Mouse (Mus musculus) erythroblast, embryonic 14.5 days (primary cell): ENCODE data around the gene Tmem240. TPM values are rescaled to one million over a fixed set of nuclear protein-coding genes. Genes with fewer than 3 reads are reported as not detected.
"Not testable (repeated sequence)": the region's sequence is repeated elsewhere in the genome, so short reads cannot be mapped to it uniquely, and the experiment has no call there.

ENCODE experiments used
- H3K27me3 ChIP-seq: 2 replicates; pipeline ENCODE4 v1.6.1; 2012; ENCODE audit warnings: inconsistent platforms; ENCODE audit not compliant: control insufficient read depth
- H3K36me3 ChIP-seq: 2 replicates; pipeline ENCODE4 v1.6.1; 2012; ENCODE audit warnings: mild to moderate bottlenecking, inconsistent platforms; ENCODE audit not compliant: control insufficient read depth
- H3K4me1 ChIP-seq: 2 replicates; pipeline ENCODE4 v1.6.1; 2012; ENCODE audit warnings: inconsistent platforms; ENCODE audit not compliant: control insufficient read depth
- H3K4me3 ChIP-seq: replicated peaks from 2 replicates; pipeline ENCODE3; 2012; ENCODE audit warnings: moderate library complexity, mild to moderate bottlenecking, inconsistent platforms
- H3K9me3 ChIP-seq: 2 replicates; pipeline ENCODE4 v1.6.1; 2012; ENCODE audit warnings: low read length, inconsistent platforms, mixed read lengths; ENCODE audit not compliant: control insufficient read depth
- GATA1 ChIP-seq: IDR thresholded peaks from 2 replicates; pipeline ENCODE4 v1.6.1; 2012; ENCODE audit warnings: low read length, inconsistent platforms, mixed read lengths
- TAL1 ChIP-seq: IDR thresholded peaks from 3 replicates; pipeline ENCODE4 v1.6.1; 2012; ENCODE audit warnings: low read length, inconsistent platforms, mixed read lengths
- polyA plus RNA-seq: library from polyadenylated mRNA; stranded (reverse); fragments of >175 nt; gene quantifications from 2 replicates; pipeline ENCODE4 v1.2.3, GENCODE M21; 2012

The Tmem240 gene
- 0.01 and 0.06 TPM in 2 replicates for polyA plus RNA-seq

DNA sequence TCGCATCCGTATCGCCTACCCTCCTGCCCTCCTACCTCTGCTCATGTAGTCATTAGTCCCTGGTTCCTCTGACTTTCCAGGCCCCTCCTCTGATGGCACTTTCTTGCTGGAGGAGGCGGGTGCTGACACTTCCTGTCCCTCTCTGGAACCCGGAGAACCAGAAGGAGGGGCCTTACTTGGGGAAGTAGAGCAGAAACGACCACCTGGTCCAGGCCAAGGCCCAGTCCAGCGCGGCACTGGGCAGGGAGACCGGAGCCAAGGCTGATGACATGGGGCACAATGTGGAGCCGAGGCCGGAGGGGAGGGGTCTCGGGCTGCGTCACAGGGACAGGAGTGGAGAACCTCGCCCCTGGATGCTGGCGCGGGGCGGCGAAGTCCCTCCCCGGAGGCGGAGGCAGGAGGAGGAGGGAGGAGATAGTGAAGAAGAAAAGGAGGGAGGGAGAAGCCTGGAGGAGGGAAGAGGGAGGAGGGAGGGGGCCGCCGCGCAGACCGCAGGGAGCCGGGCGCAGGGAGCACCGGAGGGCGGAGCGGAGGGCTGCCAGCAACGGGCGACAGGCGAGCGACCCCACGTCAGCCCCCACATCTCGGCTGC is at the start of gene Tmem240:
Gene Tmem240 (plus strand): TSS at position 451 of the 592 bp plus-strand sequence.
- Histone ChIP-seq H3K27me3 (peaks cover 4% of the 10 kb centered on the region; the same call in 1 of the 2 replicates), H3K9me3 (no peaks in the 10 kb centered on the region), H3K4me1 (peaks cover 26% of the 10 kb centered on the region), H3K36me3 (peaks cover 45% of the 10 kb centered on the region), H3K4me3 (peak within 1 kb of the TSS; percentile 75)
- no peak for TF ChIP-seq GATA1
- no peak for TF ChIP-seq TAL1

DNA sequence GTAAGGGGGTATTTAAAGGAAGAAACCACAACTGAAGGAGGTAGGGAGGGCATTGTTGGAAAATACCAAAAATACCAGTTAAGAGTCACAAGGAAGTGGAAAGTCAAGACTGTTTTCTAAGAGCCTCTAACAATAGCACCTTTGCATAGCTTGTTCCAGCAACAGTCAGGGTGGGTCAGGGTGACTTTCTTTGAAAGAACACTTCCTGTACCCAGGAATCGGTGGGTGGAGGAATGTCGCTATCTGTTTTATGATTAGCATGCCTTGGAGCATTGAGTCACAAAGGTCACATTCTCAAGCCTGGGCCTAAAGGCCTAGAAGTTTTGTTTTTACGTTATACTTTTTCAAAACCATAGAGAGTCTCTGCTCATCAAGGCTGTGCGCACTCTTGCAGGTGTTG is 46.8 kb upstream of the Tmem240 start:
- not testable (repeated sequence) for H3K9me3 ChIP-seq, H3K4me1 ChIP-seq, H3K36me3 ChIP-seq, H3K4me3 ChIP-seq
- H3K27me3 ChIP-seq, result peaks cover 20% of the 10 kb centered on the region

- TF ChIP-seq GATA1 (no peak), TAL1 (no peak)
- peaks cover 50% of the 10 kb centered on the region for H3K27me3 ChIP-seq
- no peaks in the 10 kb centered on the region for H3K36me3 ChIP-seq
- peaks cover 6% of the 10 kb centered on the region; the same call in 1 of the 2 replicates for H3K9me3 ChIP-seq
- H3K4me1 ChIP-seq, result peaks cover 9% of the 10 kb centered on the region
- H3K4me3 ChIP-seq, result no peak overlapping the region
Observed at GRCm38 (mm10) chr4:155690571-155691375, 43.8 kb upstream of the Tmem240 start.

DNA sequence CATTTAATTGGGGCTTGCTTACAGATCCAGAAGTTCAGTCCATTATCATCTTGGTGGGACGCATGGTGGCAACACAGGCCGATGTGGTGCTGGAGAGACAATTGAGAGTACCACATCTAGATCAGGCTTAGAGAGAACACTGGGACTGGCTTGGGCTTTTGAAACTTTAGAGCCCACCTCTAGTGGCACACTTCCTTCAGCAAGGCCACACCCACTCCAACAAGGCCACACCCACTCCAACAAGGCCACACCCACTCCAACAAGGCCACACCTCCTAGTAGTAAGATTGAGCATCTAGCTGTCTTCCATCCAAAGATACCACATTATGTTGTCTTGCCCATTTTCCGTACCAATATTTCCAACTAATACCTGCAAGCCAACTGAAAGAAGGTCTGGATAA is 42.2 kb upstream of the Tmem240 start:
- Histone ChIP-seq H3K9me3 (peaks cover 6% of the 10 kb centered on the region; the same call in 1 of the 2 replicates), H3K4me3 (no peak overlapping the region), H3K4me1 (peaks cover 9% of the 10 kb centered on the region), H3K27me3 (peaks cover 58% of the 10 kb centered on the region), H3K36me3 (no peaks in the 10 kb centered on the region)
- TF ChIP-seq TAL1 (no peak), GATA1 (no peak)

DNA sequence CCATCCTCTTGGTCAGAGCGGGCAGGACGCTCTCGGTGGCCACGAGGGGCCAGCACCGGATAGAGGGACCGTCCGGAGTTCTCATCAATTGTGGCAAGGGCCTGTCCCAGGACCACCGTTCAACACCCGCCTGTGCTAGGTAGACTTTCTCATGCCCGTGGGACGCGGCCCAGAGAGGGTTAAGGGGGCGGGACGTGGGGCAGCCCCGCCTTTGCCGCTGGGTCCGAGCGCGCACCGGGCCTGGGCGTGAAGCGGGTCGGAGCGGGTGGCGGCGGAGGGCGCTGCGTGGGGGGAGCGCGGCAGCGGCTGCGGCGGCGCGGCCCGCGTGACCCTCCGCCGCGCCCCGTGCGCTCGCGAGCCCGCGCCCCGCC is 40.5 kb upstream of the Tmem240 start, which contains the start of gene Fndc10:
Gene Fndc10 (plus strand): TSS at position 232 of the 371 bp plus-strand sequence.
- TF ChIP-seq TAL1 (no peak), GATA1 (no peak)
- Histone ChIP-seq H3K4me3 (peak within 1 kb of the TSS; percentile 53), H3K4me1 (peaks cover 9% of the 10 kb centered on the region), H3K27me3 (peaks cover 58% of the 10 kb centered on the region), H3K36me3 (no peaks in the 10 kb centered on the region), H3K9me3 (peaks cover 6% of the 10 kb centered on the region; the same call in 1 of the 2 replicates)

DNA sequence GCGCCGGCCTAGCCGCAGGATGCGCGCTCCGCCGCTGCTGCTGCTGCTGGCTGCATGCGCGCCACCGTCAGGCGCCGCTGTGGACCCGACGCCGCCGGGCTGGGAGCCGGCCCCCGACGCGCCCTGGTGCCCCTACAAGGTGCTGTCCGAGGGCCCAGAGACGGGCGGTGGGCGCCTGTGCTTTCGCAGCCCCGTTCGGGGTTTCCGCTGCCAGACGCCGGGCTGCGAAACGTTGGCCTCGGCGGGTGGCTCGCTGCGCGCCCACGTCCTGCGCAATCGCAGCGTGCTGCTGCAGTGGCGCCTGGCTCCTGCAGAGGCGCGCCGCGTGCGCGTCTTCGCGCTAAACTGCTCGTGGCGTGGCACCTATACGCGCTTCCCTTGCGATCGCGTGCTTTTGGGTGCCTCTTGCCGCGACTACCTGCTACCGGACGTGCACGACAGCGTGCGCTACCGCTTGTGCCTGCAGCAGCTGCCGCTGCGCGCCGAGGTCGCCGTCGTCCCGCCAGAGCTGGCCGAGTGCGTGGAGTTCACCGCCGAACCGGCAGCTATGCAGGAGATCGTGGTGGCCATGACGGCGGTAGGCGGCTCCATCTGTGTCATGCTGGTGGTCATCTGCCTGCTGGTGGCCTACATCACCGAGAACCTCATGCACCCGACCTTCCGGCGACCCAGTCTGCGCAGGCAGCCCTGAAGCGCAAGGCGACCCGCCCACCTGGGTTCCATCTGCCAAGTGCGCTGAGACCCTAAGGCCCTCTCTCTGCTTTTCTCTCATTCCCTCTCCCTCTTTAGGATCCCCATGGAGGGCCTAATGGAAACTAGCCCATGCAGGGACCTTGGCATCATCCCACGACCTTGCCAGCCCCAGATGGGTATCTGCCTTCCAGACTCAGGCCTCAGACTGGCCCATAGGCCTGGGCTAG is 39.9 kb upstream of the Tmem240 start:
- Histone ChIP-seq H3K4me1 (peaks cover 9% of the 10 kb centered on the region), H3K9me3 (peaks cover 6% of the 10 kb centered on the region; the same call in 1 of the 2 replicates), H3K27me3 (peaks cover 58% of the 10 kb centered on the region), H3K4me3 (peak overlapping the region; percentile 53), H3K36me3 (no peaks in the 10 kb centered on the region)
- TF ChIP-seq GATA1, result no peak
- no peak for TF ChIP-seq TAL1

DNA sequence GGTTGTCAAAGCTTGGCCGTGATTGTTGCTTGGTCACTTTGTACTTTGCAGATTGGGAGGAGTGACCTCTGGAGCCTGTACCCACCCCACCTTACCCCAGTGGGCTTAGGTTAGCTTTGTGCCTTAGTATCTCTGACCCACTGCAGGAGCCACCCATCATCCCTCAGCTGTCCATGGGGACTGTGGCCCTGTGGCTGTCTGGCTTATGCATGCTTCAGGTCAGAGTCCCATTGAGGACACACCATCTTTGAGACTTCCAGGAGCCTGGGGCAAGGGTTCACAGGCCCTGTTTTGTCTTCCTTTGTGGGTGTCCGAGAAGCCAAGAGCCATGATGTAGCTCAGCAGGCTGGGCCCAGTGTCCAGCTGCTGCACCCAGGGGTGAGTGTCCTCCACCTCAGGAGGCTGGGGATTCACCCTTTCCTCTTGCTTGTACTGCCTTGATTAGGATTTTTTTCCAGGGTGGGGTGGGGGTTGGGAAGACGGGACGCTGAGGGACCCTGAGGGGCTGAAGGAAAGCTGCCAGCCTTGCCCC is 39.0 kb upstream of the Tmem240 start:
- H3K4me1 ChIP-seq, result peaks cover 9% of the 10 kb centered on the region
- H3K36me3 ChIP-seq, result no peaks in the 10 kb centered on the region
- peaks cover 6% of the 10 kb centered on the region; the same call in 1 of the 2 replicates for H3K9me3 ChIP-seq
- no peak overlapping the region for H3K4me3 ChIP-seq
- TF ChIP-seq GATA1 (no peak), TAL1 (no peak)
- H3K27me3 ChIP-seq, result peaks cover 57% of the 10 kb centered on the region

GRCm38 (mm10) chr4:155696261-155697255 is 38.0 kb upstream of the Tmem240 start:
- TF ChIP-seq GATA1, result no peak
- TF ChIP-seq TAL1, result no peak
- Histone ChIP-seq H3K9me3 (peaks cover 6% of the 10 kb centered on the region; the same call in 1 of the 2 replicates), H3K36me3 (no peaks in the 10 kb centered on the region), H3K27me3 (peaks cover 50% of the 10 kb centered on the region), H3K4me3 (no peak overlapping the region), H3K4me1 (peaks cover 9% of the 10 kb centered on the region)
